Mouse (Mus musculus) intestine, embryonic 14.5 days (tissue): ENCODE results near the gene Anxa3. TPM values are rescaled to one million over a fixed set of nuclear protein-coding genes. Genes with fewer than 3 reads are reported as not detected.

Experiments used
- ATAC-seq: fragments of 200-750 bp; cut with Nextera tagmentation; replicated peaks from 2 replicates; pipeline ENCODE4 v1.8.0; 2017; ENCODE audit warnings: low read depth, moderate number of reproducible peaks, moderate TSS enrichment, moderate library complexity; ENCODE audit not compliant: low FRiP score, low TSS enrichment
- DNase-seq: peaks from one replicate; pipeline ENCODE4 v3.0.0-alpha.2; 2018; ENCODE audit warnings: low spot score
- H3K27ac ChIP-seq: fragments of 300-500 bp; sonication (generic); 2 replicates; pipeline ENCODE4 v1.5.1; 2014; ENCODE audit warnings: low read depth, mild to moderate bottlenecking, control low read depth
- H3K27me3 ChIP-seq: fragments of 300-500 bp; sonication (generic); replicated peaks from 2 replicates; pipeline ENCODE4 v1.6.1; 2014; ENCODE audit warnings: low read length, control low read depth; ENCODE audit not compliant: control insufficient read depth, insufficient read depth
- H3K36me3 ChIP-seq: fragments of 300-500 bp; sonication (generic); 2 replicates; pipeline ENCODE4 v1.6.1; 2014; ENCODE audit warnings: low read length, control low read depth; ENCODE audit not compliant: control insufficient read depth, insufficient read depth
- H3K4me1 ChIP-seq: fragments of 300-500 bp; sonication (generic); replicated peaks from 2 replicates; pipeline ENCODE4 v1.6.1; 2014; ENCODE audit warnings: low read length, control low read depth, mixed read lengths; ENCODE audit not compliant: control insufficient read depth, insufficient read depth
- H3K4me2 ChIP-seq: fragments of 300-500 bp; sonication (generic); 2 replicates; pipeline ENCODE4 v1.6.1; 2014; ENCODE audit warnings: low read length
- H3K4me3 ChIP-seq: fragments of 300-500 bp; sonication (generic); 2 replicates; pipeline ENCODE4 v1.5.1; 2014; ENCODE audit warnings: low read depth, low read length, control low read depth, mixed read lengths
- H3K9ac ChIP-seq: fragments of 300-500 bp; sonication (generic); 2 replicates; pipeline ENCODE4 v1.6.1; 2014; ENCODE audit warnings: mild to moderate bottlenecking, low read length
- H3K9me3 ChIP-seq: fragments of 300-500 bp; sonication (generic); 2 replicates; pipeline ENCODE4 v1.6.1; 2016; ENCODE audit warnings: low read length, control low read depth; ENCODE audit not compliant: control insufficient read depth
- WGBS: fragments of 180-500 bp; shearing (Covaris S2); extraction: QIAGEN DNeasy Blood & Tissue Kit; methylation state at CpG from one replicate; pipeline ENCODE4 v1.1.7; 2014; 5-methylcytosine and 5-hydroxymethylcytosine counted together
- polyA plus RNA-seq: library from polyadenylated mRNA; unstranded; fragments of >200 nt; fragmentation: Nextera tagmentation; extraction: Ambion mirVana; gene quantifications from 2 replicates; pipeline ENCODE4 v1.2.1, GENCODE M21; 2014

Gene Anxa3
- 53.9 TPM in 2 replicates for polyA plus RNA-seq

DNA sequence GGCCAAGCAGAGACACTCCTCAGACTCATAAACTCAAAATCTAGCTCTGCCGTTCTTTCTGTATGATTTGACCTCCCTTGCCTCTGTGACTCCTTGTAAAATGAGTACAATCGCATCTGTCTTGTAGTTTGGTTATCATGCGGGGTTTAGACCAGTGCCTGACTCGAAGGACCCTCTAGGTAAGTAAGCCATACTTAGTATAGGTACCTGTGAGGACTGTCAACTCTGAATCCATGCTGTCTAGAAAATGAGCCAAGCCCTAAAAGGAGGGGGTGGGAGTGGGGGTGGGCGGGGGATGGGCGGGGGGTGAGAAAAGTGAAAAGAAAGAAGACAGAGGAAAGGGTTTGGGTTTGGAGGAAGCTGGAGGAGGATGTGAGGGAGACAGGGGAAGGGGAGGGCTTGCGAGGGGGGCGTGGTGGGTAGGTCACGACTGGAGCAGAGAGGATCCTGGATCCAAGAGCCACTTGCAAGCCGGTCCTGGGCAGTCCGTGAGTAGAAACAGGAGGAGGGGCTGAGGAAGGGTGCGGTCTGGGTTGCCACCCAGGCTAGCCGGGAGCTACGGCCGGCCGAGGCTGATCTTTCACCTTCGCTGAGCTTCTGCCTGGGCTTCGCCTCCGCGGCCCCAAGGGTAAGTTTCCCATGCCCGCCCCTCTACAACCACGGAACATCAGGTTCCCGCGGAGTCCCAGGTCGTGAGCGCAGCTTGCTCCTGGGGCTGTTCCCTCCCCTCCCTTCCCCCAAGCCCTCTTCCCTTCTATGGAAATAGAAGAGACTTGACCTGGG is at the start of gene Anxa3:
Gene Anxa3, plus strand, starts transcription at position 404 of the 783 bp plus-strand sequence.
- no peak within 1 kb of the TSS for H3K27ac ChIP-seq
- ATAC-seq (peak; percentile 88), DNase-seq (peak; percentile 69)
- peak within 1 kb of the TSS; percentile 53 for H3K9ac ChIP-seq
- WGBS: 9% methylated on average over 25 of the region's 26 CpGs
- no peaks in the 10 kb centered on the region for H3K36me3 ChIP-seq
- no peaks in the 10 kb centered on the region for H3K9me3 ChIP-seq
- peak within 1 kb of the TSS; percentile 81 for H3K4me2 ChIP-seq
- no peaks in the 10 kb centered on the region for H3K27me3 ChIP-seq
- H3K4me1 ChIP-seq: peaks cover 3% of the 10 kb centered on the region; the same call in 1 of the 2 replicates
- H3K4me3 ChIP-seq: peak within 1 kb of the TSS; percentile 49

DNA sequence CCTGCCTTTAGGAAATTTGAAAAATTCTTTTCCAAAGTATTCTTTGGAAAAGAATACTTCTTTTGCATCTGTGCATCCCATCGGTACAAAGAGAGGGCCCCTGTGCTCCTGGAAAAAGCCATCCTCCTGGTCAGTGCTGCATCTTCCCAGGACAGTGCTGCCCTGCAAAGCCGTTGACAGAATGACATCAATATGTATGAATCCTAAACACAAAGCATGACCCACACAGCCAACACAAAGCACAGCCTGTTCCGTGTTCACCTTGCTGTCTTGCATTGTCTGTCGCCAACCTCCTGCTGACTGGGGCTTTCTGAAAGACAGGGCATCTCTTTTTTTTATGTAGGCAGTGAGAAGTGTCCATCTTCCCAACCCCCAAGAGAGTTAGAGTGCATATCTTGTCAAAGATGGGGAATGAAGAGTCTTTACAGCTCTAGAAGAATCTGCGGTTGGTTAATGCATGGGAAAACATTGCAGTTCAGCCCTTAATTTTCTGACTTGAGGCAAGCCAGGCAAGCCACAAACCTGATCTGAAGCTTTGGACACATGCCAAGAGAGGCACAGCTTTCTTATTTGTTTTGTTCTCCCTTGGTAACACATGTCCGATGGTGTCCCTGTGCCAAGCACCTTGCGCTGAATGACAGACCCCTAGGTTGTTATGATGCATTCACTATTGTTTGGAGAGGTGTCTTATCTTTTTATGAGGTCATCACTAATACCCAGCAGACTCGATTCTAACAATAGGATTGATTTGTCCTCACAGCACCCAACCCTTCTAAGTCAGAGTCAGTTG is 45.7 kb upstream of the Anxa3 start:
- no peaks in the 10 kb centered on the region for H3K9me3 ChIP-seq
- no peak overlapping the region for H3K27ac ChIP-seq
- DNase-seq: no peak
- no peak for ATAC-seq
- no peak overlapping the region for H3K9ac ChIP-seq
- 83% methylated on average over 8 of the region's 8 CpGs for WGBS
- H3K36me3 ChIP-seq: peaks cover 19% of the 10 kb centered on the region
- no peak overlapping the region for H3K4me2 ChIP-seq
- H3K4me1 ChIP-seq: no peaks in the 10 kb centered on the region
- H3K27me3 ChIP-seq: no peaks in the 10 kb centered on the region
- H3K4me3 ChIP-seq: no peak overlapping the region

DNA sequence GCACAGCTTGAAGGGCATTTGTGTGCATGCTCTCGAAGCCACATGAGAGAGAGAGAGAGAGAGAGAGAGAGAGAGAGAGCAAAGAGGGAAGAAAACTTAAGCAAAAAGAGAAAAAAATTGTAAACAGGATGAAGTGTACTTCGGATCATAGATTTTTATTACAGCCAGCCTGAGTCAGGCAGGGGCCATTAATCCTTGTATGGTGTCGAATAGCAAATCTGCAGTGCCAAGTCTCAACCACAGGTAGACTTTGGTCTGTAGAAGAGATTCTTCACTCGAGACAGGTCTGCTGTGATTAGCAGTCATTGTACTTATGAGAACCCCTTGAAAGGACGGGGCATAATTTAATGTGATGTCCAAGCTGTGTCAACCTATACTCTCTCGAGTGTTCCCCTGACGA is 35.5 kb upstream of the Anxa3 start:
- no peak overlapping the region for H3K4me3 ChIP-seq
- no peaks in the 10 kb centered on the region for H3K4me1 ChIP-seq
- H3K27ac ChIP-seq: no peak overlapping the region
- H3K27me3 ChIP-seq: no peaks in the 10 kb centered on the region
- WGBS: 77% methylated on average over 7 of the region's 7 CpGs
- DNase-seq (no peak), ATAC-seq (no peak)
- 0 out of 2 replicates have a peak, but pooled peaks cover 19% of the 10 kb centered on the region for H3K36me3 ChIP-seq
- H3K4me2 ChIP-seq: no peak overlapping the region
- H3K9ac ChIP-seq: no peak overlapping the region
- H3K9me3 ChIP-seq: no peaks in the 10 kb centered on the region

DNA sequence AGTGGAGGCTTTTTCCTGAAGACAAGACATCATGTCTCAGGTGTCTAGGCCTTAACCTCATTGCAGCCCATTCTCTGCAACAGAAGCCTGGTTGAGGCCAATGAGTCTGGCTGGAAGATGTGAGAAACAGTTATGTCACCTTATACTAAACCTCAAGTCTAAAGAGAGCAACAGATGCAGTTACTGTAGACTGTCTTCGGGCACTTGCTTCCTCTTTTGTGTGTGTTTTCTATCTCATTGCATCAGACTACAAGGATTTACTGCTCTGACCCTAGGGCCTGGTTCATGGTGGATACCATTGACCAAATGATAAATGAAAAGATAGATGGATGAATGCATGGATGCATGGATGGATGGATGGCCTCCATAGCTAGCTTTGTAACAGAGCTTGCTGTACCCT is 31.1 kb upstream of the Anxa3 start:
- H3K9me3 ChIP-seq: no peaks in the 10 kb centered on the region
- no peak overlapping the region for H3K4me2 ChIP-seq
- no peaks in the 10 kb centered on the region for H3K27me3 ChIP-seq
- 0 out of 2 replicates have a peak, but pooled peaks cover 20% of the 10 kb centered on the region for H3K36me3 ChIP-seq
- ATAC-seq: no peak
- WGBS: 79% methylated on average over 1 of the region's 1 CpGs
- no peak overlapping the region for H3K4me3 ChIP-seq
- no peak overlapping the region for H3K9ac ChIP-seq
- no peaks in the 10 kb centered on the region for H3K4me1 ChIP-seq
- H3K27ac ChIP-seq: no peak overlapping the region
- DNase-seq: no peak

DNA sequence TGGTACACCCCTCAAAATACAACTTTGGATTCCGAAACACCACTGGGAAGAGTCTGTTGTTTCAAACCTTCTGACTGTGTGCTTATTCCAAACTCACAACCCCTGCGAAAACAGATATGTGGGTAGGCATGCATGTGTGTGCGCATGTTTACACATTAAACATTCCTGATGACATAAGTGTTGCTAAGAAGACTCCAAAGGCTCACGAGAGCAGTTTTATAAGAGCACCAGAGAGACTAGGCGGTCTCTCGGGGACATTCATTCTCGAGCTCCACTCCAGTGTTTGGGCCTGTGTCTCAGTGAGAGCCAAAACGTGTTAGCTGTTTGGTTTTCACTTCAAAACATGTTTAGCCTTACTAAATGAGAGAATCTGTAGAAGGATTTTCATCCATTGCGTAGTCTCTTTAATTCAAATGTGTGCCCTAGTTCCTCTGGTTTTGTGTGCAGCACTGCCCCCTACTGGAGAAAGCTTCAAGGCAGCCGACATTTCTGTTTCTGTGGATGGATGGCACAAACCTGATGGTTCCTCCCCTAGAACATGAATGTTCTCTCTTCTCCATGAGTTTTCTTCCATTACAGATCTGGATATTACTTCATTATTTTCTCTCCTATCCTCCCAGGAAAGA is 24.2 kb upstream of the Anxa3 start:
- H3K36me3 ChIP-seq: 0 out of 2 replicates have a peak, but pooled peaks cover 4% of the 10 kb centered on the region
- 57% methylated on average over 10 of the region's 10 CpGs for WGBS
- H3K4me2 ChIP-seq: no peak overlapping the region
- H3K27me3 ChIP-seq: no peaks in the 10 kb centered on the region
- no peak overlapping the region for H3K4me3 ChIP-seq
- ATAC-seq (no peak), DNase-seq (peak; percentile 83)
- H3K27ac ChIP-seq: no peak overlapping the region
- H3K4me1 ChIP-seq: no peaks in the 10 kb centered on the region
- H3K9me3 ChIP-seq: no peaks in the 10 kb centered on the region
- no peak overlapping the region for H3K9ac ChIP-seq

DNA sequence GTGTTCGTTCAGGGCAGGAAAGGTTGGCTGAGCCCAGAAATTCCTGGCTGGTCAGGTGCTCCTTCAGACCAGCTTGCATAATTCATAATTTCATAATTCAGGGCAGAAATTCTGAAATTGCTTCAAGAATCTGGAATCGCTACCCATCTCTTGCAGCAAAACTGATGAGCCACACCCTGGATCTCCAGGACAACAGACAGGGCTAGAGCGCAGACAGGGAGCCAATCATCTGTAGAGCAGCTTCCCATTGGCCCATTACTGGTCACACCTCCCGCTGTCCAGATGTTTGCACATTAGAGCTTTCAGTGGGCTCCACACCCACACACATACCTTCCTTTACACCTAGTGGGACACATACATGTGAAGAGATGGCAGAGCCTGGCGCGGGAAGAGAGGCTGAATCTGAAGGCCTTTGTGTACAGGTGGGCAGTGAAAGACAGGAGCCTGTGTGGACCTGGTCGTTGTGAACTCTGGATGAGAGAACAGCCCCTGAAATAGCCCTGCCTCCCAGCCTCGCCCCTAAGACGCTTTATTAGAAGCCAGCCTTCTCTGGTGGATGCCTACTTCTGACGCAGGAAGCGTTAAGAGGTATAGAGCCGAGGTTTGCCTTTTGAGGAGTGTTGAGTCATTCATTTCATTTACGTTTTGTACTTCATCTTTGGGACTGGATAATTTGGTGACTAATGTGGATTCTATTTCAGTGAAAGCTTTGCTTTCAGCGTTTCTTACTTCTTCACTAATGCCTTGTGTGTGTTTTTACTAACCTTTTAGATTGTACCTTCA is 9.4 kb upstream of the Anxa3 start:
- no peak overlapping the region for H3K4me3 ChIP-seq
- H3K9ac ChIP-seq: no peak overlapping the region
- H3K27ac ChIP-seq: no peak overlapping the region
- no peaks in the 10 kb centered on the region for H3K27me3 ChIP-seq
- WGBS: 82% methylated on average over 14 of the region's 14 CpGs
- ATAC-seq: no peak
- no peak for DNase-seq
- no peak overlapping the region for H3K4me2 ChIP-seq
- H3K36me3 ChIP-seq: no peaks in the 10 kb centered on the region; the same call in 1 of the 2 replicates
- no peaks in the 10 kb centered on the region for H3K4me1 ChIP-seq
- no peaks in the 10 kb centered on the region for H3K9me3 ChIP-seq

DNA sequence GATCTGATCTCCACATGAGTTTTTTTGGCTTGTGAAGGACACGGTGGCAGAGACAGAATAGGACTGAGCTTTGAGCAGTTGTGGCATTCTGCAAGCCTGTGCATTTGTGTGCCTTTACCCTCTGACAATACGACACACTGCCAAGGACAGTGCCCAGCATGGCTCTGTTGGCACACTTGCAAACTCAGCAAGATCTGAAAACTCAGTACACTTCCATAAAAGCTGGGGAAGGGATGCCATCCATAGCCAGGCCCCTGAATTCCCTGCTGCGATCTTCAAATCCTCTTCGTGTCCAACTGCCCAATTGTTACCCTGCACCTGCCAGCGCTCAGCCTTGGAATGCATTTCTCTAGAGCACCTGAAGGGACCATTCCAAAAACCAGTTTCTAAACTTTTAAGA is 8.0 kb upstream of the Anxa3 start:
- 90% methylated on average over 5 of the region's 5 CpGs for WGBS
- no peak overlapping the region for H3K4me3 ChIP-seq
- H3K4me1 ChIP-seq: no peaks in the 10 kb centered on the region
- DNase-seq: no peak
- H3K9me3 ChIP-seq: no peaks in the 10 kb centered on the region
- no peak overlapping the region for H3K4me2 ChIP-seq
- no peaks in the 10 kb centered on the region; the same call in 1 of the 2 replicates for H3K36me3 ChIP-seq
- ATAC-seq: no peak
- no peak overlapping the region for H3K27ac ChIP-seq
- H3K27me3 ChIP-seq: no peaks in the 10 kb centered on the region
- H3K9ac ChIP-seq: no peak overlapping the region

DNA sequence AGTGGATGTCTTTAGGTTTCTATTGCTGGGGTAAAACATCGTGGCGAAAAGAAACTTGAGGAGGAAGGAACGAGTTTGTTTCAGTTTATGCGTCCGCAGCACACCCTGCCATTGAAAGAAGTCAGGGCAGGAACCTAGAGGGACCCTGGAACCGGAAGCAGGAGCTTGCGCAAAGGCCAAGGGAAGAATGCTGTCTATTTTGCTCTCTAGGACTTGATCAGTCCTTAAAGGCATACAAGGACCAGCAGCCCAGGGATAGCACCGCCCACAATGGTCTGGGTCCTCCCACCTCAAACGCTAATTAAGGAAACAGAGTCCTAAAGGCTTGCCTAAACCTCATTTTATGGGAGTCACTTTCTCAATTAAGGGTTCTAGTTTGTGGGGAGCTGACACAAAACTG is 717 bp upstream of the Anxa3 start:
- Histone ChIP-seq H3K4me2 (peak overlapping the region; percentile 81), H3K27me3 (no peaks in the 10 kb centered on the region), H3K9ac (no peak overlapping the region), H3K27ac (no peak overlapping the region), H3K9me3 (no peaks in the 10 kb centered on the region), H3K36me3 (no peaks in the 10 kb centered on the region), H3K4me1 (peaks cover 3% of the 10 kb centered on the region; the same call in 1 of the 2 replicates), H3K4me3 (no peak overlapping the region)
- 63% methylated on average over 9 of the region's 9 CpGs for WGBS
- no peak for ATAC-seq
- DNase-seq: no peak
